Mouse (Mus musculus): ENCODE results near the gene Jmjd8. TPM values are rescaled to one million over a fixed set of nuclear protein-coding genes. Genes with fewer than 3 reads are reported as not detected.

The Jmjd8 gene
- polyA plus RNA-seq, 1 experiment: 15.5 TPM

DNA sequence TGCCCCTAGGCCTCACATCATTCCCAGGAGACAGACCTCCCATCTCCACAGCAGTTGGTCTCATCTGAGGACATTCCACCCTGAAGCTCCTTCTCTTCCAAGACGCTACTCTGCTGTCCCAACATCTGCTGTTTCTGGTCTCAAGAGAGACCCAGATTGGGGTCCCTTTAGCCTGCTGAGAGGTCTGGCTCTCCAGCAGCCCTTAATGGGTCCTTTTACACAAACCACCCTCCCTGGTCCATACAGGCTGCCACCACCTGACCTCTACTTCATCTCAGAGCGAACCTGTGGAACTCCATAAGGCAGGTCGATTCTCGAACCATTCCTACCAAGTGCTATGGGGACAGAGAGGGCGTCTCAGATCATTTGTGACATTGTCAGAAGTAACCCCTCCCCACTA is 20.6 kb upstream of the Jmjd8 start:
- H3K36me3 ChIP-seq (ENCODE audit: control insufficient read depth, insufficient read depth): no peaks in the 10 kb centered on the region
- H3K79me2 ChIP-seq (ENCODE audit: control insufficient read depth, insufficient read depth): no peaks in the 10 kb centered on the region
- H3K4me3 ChIP-seq: peak overlapping the region; percentile 26
- TF ChIP-seq TCF12 (IDR thresholded peaks at IDR 0.05; ENCODE audit: insufficient read depth, poor library complexity, severe bottlenecking) (no peak), E2F4 (IDR thresholded peaks at IDR 0.05; ENCODE audit: insufficient read depth) (no peak), POLR2A (IDR thresholded peaks at IDR 0.05; ENCODE audit: insufficient read length, low read depth) (no peak), MYOD1 (IDR thresholded peaks at IDR 0.05; ENCODE audit: control insufficient read depth in 1 of 3, insufficient read length in 2 of 3, low read depth in 2 of 3) (no peak), SRF (IDR thresholded peaks at IDR 0.05; ENCODE audit: control insufficient read depth, insufficient read length, low read depth) (no peak), TCF3 (IDR thresholded peaks at IDR 0.05; ENCODE audit: insufficient read length, low read depth) (no peak), POLR2AphosphoS2 (IDR thresholded peaks at IDR 0.05; ENCODE audit: insufficient read length, low read depth) (no peak), REST (IDR thresholded peaks at IDR 0.05; ENCODE audit: insufficient read depth, insufficient read length) (no peak), USF1 (IDR thresholded peaks at IDR 0.05; ENCODE audit: low read depth) (no peak), MAX (IDR thresholded peaks at IDR 0.05; ENCODE audit: low read depth) (no peak), CEBPB (IDR thresholded peaks at IDR 0.05; ENCODE audit: insufficient read depth, poor library complexity, severe bottlenecking) (no peak), MYOG (IDR thresholded peaks at IDR 0.05; ENCODE audit: control insufficient read depth in 1 of 3, insufficient read depth in 1 of 3, insufficient read length in 2 of 3, low read depth in 2 of 3) (no peak)
- peak overlapping the region; percentile 77 for H3K4me2 ChIP-seq (ENCODE audit: low read depth)
- H3K27me3 ChIP-seq (ENCODE audit: control insufficient read depth, insufficient read depth, insufficient read length): no peaks in the 10 kb centered on the region
- peak overlapping the region; percentile 38 for H3ac ChIP-seq (ENCODE audit: control insufficient read depth, insufficient read length)

DNA sequence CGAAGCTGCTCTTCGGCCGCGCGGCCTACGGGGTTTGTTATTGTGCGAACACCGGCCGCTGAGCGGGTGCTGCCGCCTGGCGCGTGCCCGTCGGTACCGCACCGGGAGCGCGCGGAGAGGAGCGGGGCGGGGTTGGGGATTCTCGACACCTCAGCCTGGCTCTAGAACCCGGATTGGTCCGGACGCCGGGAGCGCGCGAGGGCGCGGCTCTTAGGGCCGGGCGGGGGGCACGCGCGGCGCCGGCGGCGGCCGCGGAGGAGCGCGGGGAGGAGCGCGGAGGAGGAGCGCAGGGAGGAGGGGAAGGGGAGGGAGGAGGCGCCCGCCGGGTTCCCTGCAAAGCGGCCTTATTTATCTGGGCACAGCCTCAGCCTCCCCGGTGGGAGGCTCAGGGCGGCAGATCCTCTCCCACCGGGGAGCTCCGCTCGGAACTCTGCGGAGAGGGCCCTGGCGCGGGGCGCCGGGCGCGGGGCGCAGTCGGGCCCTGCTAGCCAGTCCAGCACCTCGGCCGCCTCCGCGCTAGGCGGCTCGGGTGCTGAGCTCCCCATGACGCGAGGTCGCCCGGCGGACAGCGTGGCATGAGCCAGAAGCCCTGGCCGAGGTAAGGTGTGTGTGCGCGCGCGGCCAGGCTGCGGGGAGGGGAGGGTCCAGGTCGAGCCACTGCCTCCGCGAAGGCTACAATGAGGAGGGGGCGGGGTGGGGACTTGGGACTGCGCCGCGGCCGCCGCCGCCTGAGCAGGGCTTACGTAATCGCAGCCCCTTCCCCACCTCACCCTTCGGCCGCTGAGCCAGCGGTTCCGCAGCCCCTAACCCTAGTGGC is 19.7 kb upstream of the Jmjd8 start, which contains the start of gene Fbxl16:
Gene Fbxl16 (plus strand): TSS at position 297 of the 817 bp plus-strand sequence.
- H3ac ChIP-seq (ENCODE audit: control insufficient read depth, insufficient read length): peak within 1 kb of the TSS; percentile 38
- no peaks in the 10 kb centered on the region for H3K36me3 ChIP-seq (ENCODE audit: control insufficient read depth, insufficient read depth)
- no peak for TF ChIP-seq REST (IDR thresholded peaks at IDR 0.05; ENCODE audit: insufficient read depth, insufficient read length)
- peak; percentile 43 for TF ChIP-seq POLR2A (IDR thresholded peaks at IDR 0.05; ENCODE audit: insufficient read length, low read depth)
- H3K4me3 ChIP-seq: peak within 1 kb of the TSS; percentile 26
- no peaks in the 10 kb centered on the region for H3K27me3 ChIP-seq (ENCODE audit: control insufficient read depth, insufficient read depth, insufficient read length)
- no peaks in the 10 kb centered on the region for H3K79me2 ChIP-seq (ENCODE audit: control insufficient read depth, insufficient read depth)
- peak within 1 kb of the TSS; percentile 77 for H3K4me2 ChIP-seq (ENCODE audit: low read depth)

DNA sequence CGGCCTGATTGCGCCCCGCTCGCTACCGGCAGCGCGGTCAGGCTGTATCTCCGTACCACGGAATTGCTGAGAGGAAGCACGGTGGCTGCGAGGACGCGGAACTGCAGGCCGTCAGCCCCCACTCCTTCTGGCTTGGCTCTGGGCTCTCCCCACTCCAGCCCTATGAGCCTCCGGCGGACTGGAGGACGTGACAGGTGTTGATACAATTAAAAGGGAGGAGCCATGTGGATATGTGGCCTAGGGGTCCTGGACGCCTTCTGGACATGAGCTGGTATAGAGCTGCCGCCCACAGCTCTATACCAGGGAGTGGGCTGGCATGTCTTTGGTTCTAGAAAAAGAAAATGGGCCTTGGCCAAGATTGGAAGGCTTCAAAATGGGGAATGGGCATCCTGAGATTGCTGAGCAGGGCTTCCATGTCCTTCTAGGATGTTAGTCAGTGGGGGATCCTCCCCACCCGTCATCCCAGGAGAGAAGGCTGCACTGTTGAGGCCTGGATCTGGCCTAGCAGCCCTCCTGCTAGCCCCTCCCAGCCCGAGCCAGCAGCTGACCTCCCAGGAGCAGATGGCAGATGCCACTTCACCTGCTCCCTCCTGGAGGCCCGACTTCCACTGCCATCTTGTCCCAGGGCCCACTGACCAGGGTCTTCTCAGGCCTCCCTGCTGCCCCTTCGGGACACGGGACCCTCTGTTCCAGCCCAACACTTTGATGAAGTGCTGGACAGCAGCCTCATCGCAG is 18.9 kb upstream of the Jmjd8 start:
- TF ChIP-seq MYOD1 (IDR thresholded peaks at IDR 0.05; ENCODE audit: control insufficient read depth in 1 of 3, insufficient read length in 2 of 3, low read depth in 2 of 3): peak in 2 of 3 experiments; percentile 23 to 31
- TF ChIP-seq TCF3 (IDR thresholded peaks at IDR 0.05; ENCODE audit: insufficient read length, low read depth): no peak
- TF ChIP-seq MYOG (IDR thresholded peaks at IDR 0.05; ENCODE audit: control insufficient read depth in 1 of 3, insufficient read depth in 1 of 3, insufficient read length in 2 of 3, low read depth in 2 of 3): peak in 2 of 3 experiments; percentile 51 to 74
- TF ChIP-seq E2F4 (IDR thresholded peaks at IDR 0.05; ENCODE audit: insufficient read depth): no peak
- no peaks in the 10 kb centered on the region for H3K36me3 ChIP-seq (ENCODE audit: control insufficient read depth, insufficient read depth)

DNA sequence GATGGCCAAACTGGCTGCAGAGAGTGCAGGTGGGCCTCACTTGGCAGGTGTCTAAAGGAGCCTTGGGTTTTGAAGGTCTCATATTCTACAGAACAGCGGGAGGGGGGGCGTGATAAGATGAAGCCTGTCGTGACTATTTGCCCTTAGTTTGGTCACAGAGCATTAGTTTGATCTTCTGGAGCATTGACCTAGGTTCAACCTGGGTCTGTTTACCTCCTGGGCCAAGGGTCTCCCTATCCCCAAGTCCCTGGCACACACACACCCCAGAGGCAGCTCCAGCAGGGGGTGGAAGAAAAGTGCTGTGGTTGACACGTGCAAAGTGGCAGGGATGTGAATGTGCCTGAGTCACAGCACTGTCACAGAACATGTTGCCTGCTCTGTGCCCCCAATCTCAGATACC is 17.8 kb upstream of the Jmjd8 start:
- TF ChIP-seq TCF12 (IDR thresholded peaks at IDR 0.05; ENCODE audit: insufficient read depth, poor library complexity, severe bottlenecking) (no peak), REST (IDR thresholded peaks at IDR 0.05; ENCODE audit: insufficient read depth, insufficient read length) (no peak), SRF (IDR thresholded peaks at IDR 0.05; ENCODE audit: control insufficient read depth, insufficient read length, low read depth) (no peak), POLR2A (IDR thresholded peaks at IDR 0.05; ENCODE audit: insufficient read length, low read depth) (no peak), MYOG (IDR thresholded peaks at IDR 0.05; ENCODE audit: control insufficient read depth in 1 of 3, insufficient read depth in 1 of 3, insufficient read length in 2 of 3, low read depth in 2 of 3) (no peak), TCF3 (IDR thresholded peaks at IDR 0.05; ENCODE audit: insufficient read length, low read depth) (no peak)
- no peaks in the 10 kb centered on the region for H3K27me3 ChIP-seq (ENCODE audit: control insufficient read depth, insufficient read depth, insufficient read length)
- H3K36me3 ChIP-seq (ENCODE audit: control insufficient read depth, insufficient read depth): no peaks in the 10 kb centered on the region
- H3K4me2 ChIP-seq (ENCODE audit: low read depth): no peak overlapping the region
- H3K79me2 ChIP-seq (ENCODE audit: control insufficient read depth, insufficient read depth): no peaks in the 10 kb centered on the region
- no peak overlapping the region for H3ac ChIP-seq (ENCODE audit: control insufficient read depth, insufficient read length)
- H3K4me3 ChIP-seq: no peak overlapping the region

More for the DNA sequence above, 18.9 kb upstream of the Jmjd8 start:
- Histone ChIP-seq H3K27me3 (ENCODE audit: control insufficient read depth, insufficient read depth, insufficient read length) (no peaks in the 10 kb centered on the region), H3K4me2 (ENCODE audit: low read depth) (peak overlapping the region; percentile 77), H3K4me3 (peak overlapping the region; percentile 26), H3ac (ENCODE audit: control insufficient read depth, insufficient read length) (peak overlapping the region; percentile 38), H3K79me2 (ENCODE audit: control insufficient read depth, insufficient read depth) (no peaks in the 10 kb centered on the region)

DNA sequence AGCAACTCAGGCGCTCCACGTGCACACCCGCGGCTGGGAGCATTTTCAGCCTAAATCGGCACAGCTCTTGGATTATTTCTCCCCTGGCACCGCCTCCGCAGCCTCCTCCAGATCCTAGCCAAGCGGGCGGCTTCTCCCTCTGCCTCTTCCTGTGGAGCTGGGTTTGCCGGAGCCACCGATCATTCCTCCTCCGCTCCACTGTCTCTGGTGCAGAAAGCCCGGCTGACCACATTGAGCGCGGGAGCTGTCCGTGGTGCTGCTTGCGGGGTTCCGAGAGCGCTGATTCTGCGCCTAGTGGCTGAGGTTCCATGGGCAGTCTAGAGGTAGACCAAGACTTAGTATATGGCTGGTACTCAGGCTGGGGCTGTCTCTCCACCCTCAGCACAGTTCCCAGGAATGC is 15.2 kb upstream of the Jmjd8 start:
- H3K4me2 ChIP-seq (ENCODE audit: low read depth): no peak overlapping the region
- peak in 1 of 3 experiments; percentile 14 for TF ChIP-seq MYOG (IDR thresholded peaks at IDR 0.05; ENCODE audit: control insufficient read depth in 1 of 3, insufficient read depth in 1 of 3, insufficient read length in 2 of 3, low read depth in 2 of 3)
- no peak for TF ChIP-seq MAX (IDR thresholded peaks at IDR 0.05; ENCODE audit: low read depth)
- no peak for TF ChIP-seq MYOD1 (IDR thresholded peaks at IDR 0.05; ENCODE audit: control insufficient read depth in 1 of 3, insufficient read length in 2 of 3, low read depth in 2 of 3)
- no peak for TF ChIP-seq CEBPB (IDR thresholded peaks at IDR 0.05; ENCODE audit: insufficient read depth, poor library complexity, severe bottlenecking)
- TF ChIP-seq POLR2A (IDR thresholded peaks at IDR 0.05; ENCODE audit: insufficient read length, low read depth): no peak
- no peak for TF ChIP-seq POLR2AphosphoS2 (IDR thresholded peaks at IDR 0.05; ENCODE audit: insufficient read length, low read depth)
- TF ChIP-seq TCF12 (IDR thresholded peaks at IDR 0.05; ENCODE audit: insufficient read depth, poor library complexity, severe bottlenecking): no peak
- no peak for TF ChIP-seq USF1 (IDR thresholded peaks at IDR 0.05; ENCODE audit: low read depth)
- TF ChIP-seq REST (IDR thresholded peaks at IDR 0.05; ENCODE audit: insufficient read depth, insufficient read length): peak; percentile 99
- no peak for TF ChIP-seq E2F4 (IDR thresholded peaks at IDR 0.05; ENCODE audit: insufficient read depth)
- TF ChIP-seq TCF3 (IDR thresholded peaks at IDR 0.05; ENCODE audit: insufficient read length, low read depth): no peak
- no peak for TF ChIP-seq SRF (IDR thresholded peaks at IDR 0.05; ENCODE audit: control insufficient read depth, insufficient read length, low read depth)

More for the DNA sequence above, 15.2 kb upstream of the Jmjd8 start:
- Histone ChIP-seq H3K4me3 (no peak overlapping the region), H3K27me3 (ENCODE audit: control insufficient read depth, insufficient read depth, insufficient read length) (no peaks in the 10 kb centered on the region), H3K79me2 (ENCODE audit: control insufficient read depth, insufficient read depth) (no peaks in the 10 kb centered on the region), H3ac (ENCODE audit: control insufficient read depth, insufficient read length) (no peak overlapping the region), H3K36me3 (ENCODE audit: control insufficient read depth, insufficient read depth) (no peaks in the 10 kb centered on the region)

Data from myocyte (in vitro differentiated cells).